Mouse (Mus musculus): ENCODE data around the gene St3gal3.

- TF ChIP-seq POLR2A (IDR thresholded peaks at IDR 0.05; ENCODE audit: extremely low read depth, insufficient read depth, low read length) (peak; percentile 56; the same call in 1 of the 2 replicates), CTCF (IDR thresholded peaks at IDR 0.05; ENCODE audit: low read depth, low read length) (no peak)
Observed at GRCm38 (mm10) chr4:117914591-117915442, 219.9 kb downstream of the St3gal3 start, which contains the start of gene Ipo13.

All from liver, adult 2 months (tissue).